8 mouse cellular contexts compared by ENCODE assay signal in genomic region chr2:35336388-35337280, GRCm38 (mm10). TPM values are rescaled to one million over a fixed set of nuclear protein-coding genes. Genes with fewer than 3 reads are reported as not detected.
DNase-seq lines count a peak whose midpoint lies in the region; ATAC-seq lines count a peak whose summit lies in the region.

Stom (minus strand) TSS chr2:35336976.

- peaks cover 51% of the 10 kb centered on the region for H3K79me2 ChIP-seq in macrophage (ENCODE audit: inconsistent target)

- H3K9me3 ChIP-seq in hindbrain, embryonic 16.5 days (ENCODE audit: control insufficient read depth, low read length), result no peaks in the 10 kb centered on the region

- no peaks in the 10 kb centered on the region for H3K27me3 ChIP-seq in hindbrain, embryonic 16.5 days (replicated peaks; ENCODE audit: control insufficient read depth, insufficient read depth, low read length)

- H3K36me3 ChIP-seq in hindbrain, embryonic 16.5 days (ENCODE audit: control insufficient read depth, insufficient read depth, low read length), result no peaks in the 10 kb centered on the region
- H3K36me3 ChIP-seq in macrophage (ENCODE audit: inconsistent target), result no peaks in the 10 kb centered on the region

- peak within 1 kb of the TSS; percentile 60 for H3K9ac ChIP-seq in hindbrain, embryonic 16.5 days (ENCODE audit: low read depth, low read length)

- peak; percentile 99 for ATAC-seq in hindbrain, embryonic 16.5 days

- peaks cover 15% of the 10 kb centered on the region for H3K4me1 ChIP-seq in hindbrain, embryonic 16.5 days (ENCODE audit: control insufficient read depth, insufficient read depth, low read depth, low read length)

- H3K4me3 ChIP-seq in hindbrain, embryonic 16.5 days (ENCODE audit: low read length), result peak within 1 kb of the TSS; percentile 63
- H3K4me3 ChIP-seq in macrophage (ENCODE audit: inconsistent target), result peak within 1 kb of the TSS; percentile 97

- peak; percentile 96 for DNase-seq in WW6 (ENCODE audit: low read depth, low spot score)
- peak; percentile 99 to 100 for DNase-seq in cerebellum, postnatal 4 days (ENCODE audit: low spot score in 2 of 2)
- DNase-seq in gastrocnemius, adult 18-20 months (ENCODE audit: low spot score), result peak; percentile 99
- peak; percentile 96 for DNase-seq in left cerebral cortex, adult 18-20 months (ENCODE audit: low spot score in 2 of 2)
- peak; percentile 97 for DNase-seq in right cerebral cortex, adult 18-20 months
- peak; percentile 98 for DNase-seq in urinary bladder, postnatal 10 days (ENCODE audit: low spot score)

- peak within 1 kb of the TSS; percentile 74 for H3K27ac ChIP-seq in hindbrain, embryonic 16.5 days (ENCODE audit: low read depth, low read length)
- peak within 1 kb of the TSS; percentile 92 for H3K27ac ChIP-seq in macrophage

- under 1% methylated on average over 45 of the region's 45 CpGs for WGBS in hindbrain, embryonic 16.5 days
- WGBS in macrophage (ENCODE audit: missing documents), result 1% methylated on average over 44 of the region's 45 CpGs

- peak within 1 kb of the TSS; percentile 65 for H3K4me2 ChIP-seq in hindbrain, embryonic 16.5 days (ENCODE audit: low read length)

RNA-seq across cellular contexts. Expression of gene Stom, which starts in this region (rescaled TPM):
- total RNA-seq in gastrocnemius, adult 18-20 months (2021), result 10 to 100 TPM; 33.3 to 33.7 TPM
- 28.7 and 29.8 TPM in 2 replicates for polyA plus RNA-seq in hindbrain, embryonic 16.5 days (2015; fragmentation: Nextera tagmentation; extraction: Ambion mirVana)
- 1 to 10 TPM; 7.3 to 8.6 TPM for total RNA-seq in left cerebral cortex, adult 18-20 months (2021)
- 100 to 1,000 TPM in 11 of 26 experiments, 10 to 100 TPM in 15; 30.9 to 262 (median 79.8) TPM for total RNA-seq in macrophage (2018; cell fraction: chromatin; rRNA removed)
- 100 to 1,000 TPM; 204 to 401 (median 304) TPM for total RNA-seq in macrophage (2018; cell fraction: cytosol; rRNA removed)
- total RNA-seq in macrophage (2018; cell fraction: nucleus; rRNA removed), result 100 to 1,000 TPM; 188 to 510 (median 266) TPM
- polyA plus RNA-seq in macrophage (2018), result 180 to 528 TPM (median 364 TPM) in 3 replicates

Comparison
In these comparisons a context has a peak if more than half of its experiments do, and no peak if none do; other contexts are left out.
1. Peak in every context shown above with its lines: DNase-seq, ATAC-seq, H3K4me3 ChIP-seq and H3K27ac ChIP-seq.